Mouse (Mus musculus): Measurements from ENCODE around the gene Tmem132c. TPM values are rescaled to one million over a fixed set of nuclear protein-coding genes. Genes with fewer than 3 reads are reported as not detected.
"Not testable (repeated sequence)": the region's sequence is repeated elsewhere in the genome, so short reads cannot be mapped to it uniquely, and the experiment has no call there.

Tmem132c gene
- polyA plus RNA-seq, 1 experiment from 2014 or later: not detected

DNA sequence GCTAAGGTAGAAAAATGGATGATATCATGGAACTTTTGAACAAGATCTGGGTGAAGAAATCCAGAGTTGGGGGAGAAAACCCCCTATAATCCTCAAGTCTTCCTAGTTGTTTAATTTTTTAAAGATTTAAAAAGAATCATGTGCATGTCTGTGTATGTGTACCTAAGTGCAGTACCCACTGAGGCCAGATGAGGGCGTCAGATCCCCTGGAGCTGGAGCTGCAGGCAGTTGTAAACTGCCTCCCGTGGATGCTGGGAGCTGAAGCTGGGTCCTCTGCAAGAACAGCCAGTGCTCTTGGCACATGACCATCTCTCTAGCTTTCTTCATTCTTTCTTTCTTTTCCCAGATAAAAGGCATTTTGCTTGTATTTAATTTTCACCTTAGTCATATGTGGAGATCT is 103.1 kb downstream of the Tmem132c start:
- Histone ChIP-seq H3K79me2 (ENCODE audit: inconsistent target) (no peaks in the 10 kb centered on the region), H3K27ac (no peak overlapping the region), H3K4me3 (ENCODE audit: inconsistent target) (no peak overlapping the region), H3K36me3 (ENCODE audit: inconsistent target) (no peaks in the 10 kb centered on the region)
- 28% methylated on average over 2 of the region's 2 CpGs for WGBS (ENCODE audit: missing documents)

DNA sequence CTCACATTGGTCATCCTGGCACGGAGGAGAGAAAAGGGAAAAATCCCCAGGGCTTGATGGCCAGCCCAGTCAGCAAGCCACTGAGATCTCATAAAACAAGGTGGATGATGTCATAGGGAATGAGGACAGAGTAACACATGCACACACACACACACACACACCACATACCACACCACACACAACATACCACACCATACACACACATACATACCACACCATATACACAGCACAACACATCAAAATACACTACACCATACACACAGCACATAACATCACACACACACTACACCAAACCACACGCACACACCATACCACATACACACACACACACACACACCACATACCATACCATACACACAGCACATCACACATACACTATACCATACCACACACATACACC is 104.8 kb downstream of the Tmem132c start:
- WGBS (ENCODE audit: missing documents): 83% methylated on average over 2 of the region's 2 CpGs
- H3K27ac ChIP-seq: no peak overlapping the region
- H3K79me2 ChIP-seq (ENCODE audit: inconsistent target): no peaks in the 10 kb centered on the region
- H3K4me3 ChIP-seq (ENCODE audit: inconsistent target): no peak overlapping the region
- H3K36me3 ChIP-seq (ENCODE audit: inconsistent target): no peaks in the 10 kb centered on the region

DNA sequence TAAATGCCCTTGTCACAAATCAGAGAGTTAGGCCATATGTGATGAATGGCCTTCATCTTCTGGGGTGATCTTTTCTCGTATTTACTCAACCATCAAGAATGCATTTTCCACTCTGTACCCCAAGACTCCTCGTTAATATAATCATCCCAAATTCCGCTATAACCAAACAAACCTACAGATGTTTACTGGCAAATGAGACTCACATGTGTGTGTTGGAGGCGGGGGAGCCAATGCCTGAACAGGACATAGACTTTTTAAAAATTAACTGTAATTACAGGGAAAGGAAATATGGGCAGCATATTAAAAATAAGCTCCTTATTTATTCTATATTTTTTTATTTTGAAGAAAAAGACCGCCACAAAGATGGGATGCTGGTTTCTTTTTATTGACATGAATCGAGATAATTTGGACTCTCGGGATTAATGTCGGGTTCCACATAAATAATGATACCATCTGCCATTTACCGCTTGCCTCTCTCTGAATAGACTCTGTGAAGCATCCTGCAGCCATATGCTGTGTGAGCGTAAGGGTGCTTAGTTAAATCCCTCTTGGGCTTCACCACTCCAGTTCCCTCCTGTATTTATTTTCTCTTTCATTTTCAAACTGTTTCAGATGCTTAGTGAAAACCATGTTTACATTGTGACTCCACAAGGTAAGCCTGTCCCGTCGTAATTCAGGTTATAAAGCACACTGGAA is 105.6 kb downstream of the Tmem132c start:
- Histone ChIP-seq H3K79me2 (ENCODE audit: inconsistent target) (no peaks in the 10 kb centered on the region), H3K27ac (no peak overlapping the region), H3K36me3 (ENCODE audit: inconsistent target) (no peaks in the 10 kb centered on the region), H3K4me3 (ENCODE audit: inconsistent target) (no peak overlapping the region)
- 85% methylated on average over 12 of the region's 12 CpGs for WGBS (ENCODE audit: missing documents)

DNA sequence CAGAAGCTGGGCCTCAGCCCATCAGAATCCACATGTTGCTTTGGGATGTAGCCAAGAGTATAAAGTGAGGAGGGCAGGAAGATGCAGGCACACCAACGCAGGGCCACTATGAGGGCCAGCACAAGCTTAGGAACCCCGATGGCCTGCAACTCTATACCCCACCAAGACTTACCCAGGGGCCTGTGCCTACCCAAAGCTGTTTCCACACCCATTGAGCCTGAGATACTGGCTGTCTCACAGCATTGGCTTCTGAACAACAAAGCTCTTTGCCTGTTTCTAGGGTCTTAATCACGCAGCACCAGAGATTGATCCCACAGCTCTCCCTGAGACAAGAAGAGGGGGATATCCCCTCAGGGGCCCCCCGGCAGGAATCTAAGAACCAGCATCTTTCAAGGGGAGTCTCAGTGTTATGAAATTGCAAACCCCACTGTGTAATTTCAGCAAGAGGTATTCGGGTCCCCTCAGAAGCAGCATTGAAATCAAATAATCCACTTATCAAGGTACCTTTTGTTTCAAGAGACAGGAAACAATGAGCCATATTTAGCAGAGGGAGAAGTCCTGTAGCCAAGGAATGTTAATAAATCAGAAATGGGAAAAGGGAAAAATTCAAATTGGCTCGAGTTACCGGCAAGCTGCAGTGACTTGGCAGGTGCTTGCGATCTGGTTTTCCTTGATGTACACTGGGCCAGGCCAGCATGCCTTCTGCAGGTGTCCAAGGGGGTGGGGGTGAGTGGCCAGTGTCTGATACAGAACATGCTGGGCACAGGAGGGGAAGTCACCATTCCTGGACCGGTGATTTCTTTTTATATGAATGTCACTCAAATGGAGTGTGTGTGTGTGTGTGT is 107.8 kb downstream of the Tmem132c start:
- 77% methylated on average over 9 of the region's 9 CpGs for WGBS (ENCODE audit: missing documents)
- no peak overlapping the region for H3K27ac ChIP-seq
- no peaks in the 10 kb centered on the region for H3K79me2 ChIP-seq (ENCODE audit: inconsistent target)
- no peaks in the 10 kb centered on the region for H3K36me3 ChIP-seq (ENCODE audit: inconsistent target)
- H3K4me3 ChIP-seq (ENCODE audit: inconsistent target): no peak overlapping the region

DNA sequence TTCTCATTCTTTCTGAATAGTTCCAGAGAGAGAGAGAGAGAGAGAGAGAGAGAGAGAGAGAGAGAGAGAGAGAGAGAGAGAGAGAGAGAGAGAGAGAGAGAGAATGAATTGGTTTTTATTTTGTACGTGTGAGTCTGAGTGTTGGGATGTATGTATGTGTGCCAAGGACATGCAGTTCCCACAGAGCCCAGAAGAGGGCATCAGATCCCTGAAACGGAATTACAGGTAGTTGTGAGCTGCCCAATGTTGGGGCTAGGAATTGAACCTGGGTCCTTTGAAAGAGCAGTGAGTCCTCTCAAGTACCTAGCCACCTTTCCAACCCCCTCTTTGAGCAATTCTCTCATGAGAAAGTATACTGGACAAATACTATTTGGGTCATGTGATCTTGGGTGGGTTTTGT is 111.4 kb downstream of the Tmem132c start:
- 67% methylated on average over 2 of the region's 2 CpGs for WGBS (ENCODE audit: missing documents)
- Histone ChIP-seq H3K36me3 (ENCODE audit: inconsistent target) (no peaks in the 10 kb centered on the region), H3K79me2 (ENCODE audit: inconsistent target) (no peaks in the 10 kb centered on the region), H3K4me3 (ENCODE audit: inconsistent target) (no peak overlapping the region), H3K27ac (no peak overlapping the region)

DNA sequence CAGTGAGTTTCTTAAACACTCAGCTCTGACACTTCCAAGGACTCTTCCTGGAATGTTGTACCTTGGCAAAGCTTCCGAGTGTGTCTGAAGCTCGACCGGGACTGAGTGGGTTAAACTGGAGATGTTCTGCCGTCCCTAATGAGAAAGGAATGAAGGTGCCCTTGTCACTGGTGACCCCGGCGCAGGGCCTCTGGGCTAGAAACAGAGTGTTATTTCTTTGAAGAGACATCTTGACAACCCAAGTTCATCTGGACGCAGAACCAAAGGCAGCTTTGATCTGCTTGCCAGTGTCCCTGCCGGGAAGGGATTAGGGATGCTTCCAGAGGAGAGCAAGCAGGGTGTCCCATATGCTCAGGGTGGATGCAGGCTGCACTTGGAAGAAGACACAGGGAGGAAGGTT is 114.2 kb downstream of the Tmem132c start:
- no peaks in the 10 kb centered on the region for H3K36me3 ChIP-seq (ENCODE audit: inconsistent target)
- 43% methylated on average over 8 of the region's 8 CpGs for WGBS (ENCODE audit: missing documents)
- no peak overlapping the region for H3K27ac ChIP-seq
- no peak overlapping the region for H3K4me3 ChIP-seq (ENCODE audit: inconsistent target)
- H3K79me2 ChIP-seq (ENCODE audit: inconsistent target): no peaks in the 10 kb centered on the region

DNA sequence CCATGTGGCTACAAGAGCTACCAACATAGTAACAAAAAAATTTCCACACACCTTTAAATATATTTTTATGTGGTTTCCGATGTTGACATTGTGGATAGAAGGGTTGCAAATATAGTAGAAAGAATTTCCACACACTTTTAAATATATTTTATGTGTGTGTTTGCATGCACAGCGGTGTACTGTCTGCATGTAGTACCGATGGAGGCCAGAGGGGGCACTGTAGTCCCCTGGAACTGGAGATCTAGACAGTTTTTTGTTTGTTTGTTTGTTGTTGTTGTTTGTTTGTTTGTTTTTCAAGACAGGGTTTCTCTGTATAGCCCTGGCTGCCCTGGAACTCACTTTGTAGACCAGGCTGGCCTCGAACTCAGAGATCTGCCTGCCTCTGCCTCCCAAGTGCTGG is 116.3 kb downstream of the Tmem132c start:
- WGBS (ENCODE audit: missing documents): 93% methylated on average over 4 of the region's 4 CpGs
- not testable (repeated sequence) for H3K36me3 ChIP-seq (ENCODE audit: inconsistent target); H3K27ac ChIP-seq; H3K79me2 ChIP-seq (ENCODE audit: inconsistent target); H3K4me3 ChIP-seq (ENCODE audit: inconsistent target)

DNA sequence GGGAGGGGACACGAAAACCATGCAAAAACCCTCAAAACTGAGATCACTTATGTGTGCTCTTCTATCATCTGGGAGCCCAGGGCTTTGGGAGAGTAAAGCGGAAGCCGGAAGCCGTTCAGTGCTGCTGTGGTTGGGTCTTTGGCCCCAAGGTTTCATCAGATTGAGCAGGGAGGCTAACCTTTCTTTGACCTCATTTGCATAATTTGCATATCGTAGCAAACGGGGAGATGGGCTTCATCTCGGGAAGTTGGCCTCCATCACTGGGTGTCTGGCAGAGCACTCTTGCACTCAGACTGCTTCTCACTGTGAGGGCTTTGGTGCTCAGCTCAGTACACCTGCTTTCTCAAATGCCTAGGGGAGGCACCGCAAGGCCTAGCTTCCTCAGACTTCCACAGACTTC is 119.5 kb downstream of the Tmem132c start:
- WGBS (ENCODE audit: missing documents): 71% methylated on average over 8 of the region's 8 CpGs
- H3K27ac ChIP-seq: no peak overlapping the region
- no peaks in the 10 kb centered on the region for H3K36me3 ChIP-seq (ENCODE audit: inconsistent target)
- no peak overlapping the region for H3K4me3 ChIP-seq (ENCODE audit: inconsistent target)
- no peaks in the 10 kb centered on the region for H3K79me2 ChIP-seq (ENCODE audit: inconsistent target)

DNA sequence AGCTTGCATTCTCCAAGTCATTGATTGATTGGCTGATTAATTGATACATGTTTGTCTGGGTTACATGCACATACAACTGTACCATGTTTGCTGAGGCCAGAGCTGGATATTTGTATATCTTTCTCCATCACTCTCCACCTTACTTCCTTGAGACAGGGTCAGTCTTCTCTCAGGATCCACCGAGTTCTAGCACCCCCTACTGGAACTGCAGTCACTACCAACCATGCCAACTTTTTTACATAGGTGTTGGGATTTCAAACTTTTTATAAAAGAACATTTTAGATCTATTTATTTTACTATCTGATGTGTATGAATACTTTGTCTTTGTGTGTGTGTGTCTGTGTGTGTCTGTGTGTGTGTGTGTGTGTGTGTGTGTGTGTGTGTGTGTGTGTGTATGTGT is 123.5 kb downstream of the Tmem132c start:
- WGBS (ENCODE audit: missing documents): 36% methylated on average over 1 of the region's 1 CpGs
- Histone ChIP-seq H3K4me3 (ENCODE audit: inconsistent target) (no peak overlapping the region), H3K27ac (no peak overlapping the region), H3K36me3 (ENCODE audit: inconsistent target) (no peaks in the 10 kb centered on the region), H3K79me2 (ENCODE audit: inconsistent target) (no peaks in the 10 kb centered on the region)

DNA sequence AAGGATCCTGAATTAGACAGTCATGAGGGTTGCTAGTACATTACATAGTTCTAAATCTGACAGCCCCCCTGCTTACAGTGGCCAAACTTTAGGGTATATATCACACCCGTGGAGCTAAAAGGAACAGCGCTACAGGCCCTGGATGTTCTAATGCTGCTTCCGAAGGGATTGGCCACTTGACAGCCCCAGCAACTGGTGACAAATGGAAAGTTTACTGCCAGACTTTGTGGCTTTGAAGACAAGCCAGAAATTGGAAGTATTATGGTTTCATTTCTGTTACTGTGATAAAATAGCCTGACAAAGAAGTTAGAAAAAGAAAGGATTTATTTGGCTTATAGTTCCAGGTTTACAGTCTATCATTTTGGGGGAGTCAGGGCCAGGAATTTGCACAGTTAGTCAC is 126.6 kb downstream of the Tmem132c start:
- Histone ChIP-seq H3K4me3 (ENCODE audit: inconsistent target) (no peak overlapping the region), H3K36me3 (ENCODE audit: inconsistent target) (no peaks in the 10 kb centered on the region), H3K27ac (no peak overlapping the region), H3K79me2 (ENCODE audit: inconsistent target) (no peaks in the 10 kb centered on the region)
- 89% methylated on average over 3 of the region's 3 CpGs for WGBS (ENCODE audit: missing documents)

DNA sequence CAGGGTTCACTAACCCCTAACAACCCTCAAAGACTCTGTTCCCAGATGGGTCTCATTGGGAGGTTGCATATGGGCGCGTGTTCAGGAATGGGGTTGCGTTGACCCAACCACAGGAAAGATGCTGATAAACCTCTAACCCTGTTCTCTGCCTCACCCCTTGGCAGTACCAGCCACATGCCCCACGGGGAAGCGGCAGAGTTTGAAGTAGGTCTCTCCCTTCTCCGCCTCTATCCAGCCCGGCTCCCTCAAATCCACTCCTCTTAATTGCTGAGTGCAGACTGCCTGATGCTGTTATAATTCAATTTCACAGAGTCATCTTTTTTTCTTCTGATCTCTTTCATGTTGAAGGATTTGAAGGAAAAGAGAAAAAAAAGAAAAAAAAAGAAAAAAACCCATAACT is 128.2 kb downstream of the Tmem132c start:
- H3K79me2 ChIP-seq (ENCODE audit: inconsistent target): no peaks in the 10 kb centered on the region
- H3K27ac ChIP-seq: no peak overlapping the region
- 59% methylated on average over 7 of the region's 7 CpGs for WGBS (ENCODE audit: missing documents)
- no peak overlapping the region for H3K4me3 ChIP-seq (ENCODE audit: inconsistent target)
- H3K36me3 ChIP-seq (ENCODE audit: inconsistent target): no peaks in the 10 kb centered on the region

DNA sequence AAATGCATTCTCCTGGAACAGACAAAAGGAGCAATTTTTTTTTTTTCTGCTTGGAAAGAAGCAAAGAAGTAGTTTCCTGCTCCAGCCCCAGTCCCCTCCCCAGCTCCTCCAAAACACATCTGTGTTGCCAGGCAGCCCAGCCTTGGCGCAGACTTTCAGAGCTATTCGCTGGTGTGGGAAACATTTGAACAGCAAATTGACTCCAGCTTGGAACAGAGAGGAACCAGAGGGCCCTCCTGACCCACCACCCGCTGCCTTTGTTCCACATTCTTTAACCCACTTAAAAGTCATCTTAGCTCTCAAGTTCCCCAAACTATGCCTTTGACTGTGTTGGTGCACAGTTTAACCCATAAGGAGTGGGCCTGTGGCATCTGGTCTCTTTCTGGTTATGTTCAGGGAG is 128.9 kb downstream of the Tmem132c start:
- H3K36me3 ChIP-seq (ENCODE audit: inconsistent target): no peaks in the 10 kb centered on the region
- no peak overlapping the region for H3K27ac ChIP-seq
- no peaks in the 10 kb centered on the region for H3K79me2 ChIP-seq (ENCODE audit: inconsistent target)
- 30% methylated on average over 3 of the region's 3 CpGs for WGBS (ENCODE audit: missing documents)
- no peak overlapping the region for H3K4me3 ChIP-seq (ENCODE audit: inconsistent target)

DNA sequence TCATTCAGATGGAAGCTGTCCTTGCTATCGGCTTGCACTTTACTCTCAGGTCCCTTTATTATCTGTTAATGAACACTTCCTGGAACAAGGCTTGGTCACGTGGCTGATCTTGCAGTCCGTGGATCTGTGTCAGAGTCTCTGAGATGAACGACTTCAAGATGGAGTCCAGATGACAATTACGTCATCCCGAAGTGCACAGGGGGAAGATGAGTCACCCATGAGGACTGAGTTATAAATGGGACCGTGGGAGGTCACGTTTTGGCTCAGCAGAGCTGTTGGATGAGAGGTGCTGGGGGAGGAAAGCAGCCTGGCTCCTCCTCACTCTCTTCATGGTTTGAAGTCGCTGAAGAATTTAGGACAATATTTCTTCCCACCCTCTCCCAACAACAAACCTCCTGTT is 132.6 kb downstream of the Tmem132c start:
- H3K4me3 ChIP-seq (ENCODE audit: inconsistent target): no peak overlapping the region
- no peaks in the 10 kb centered on the region for H3K36me3 ChIP-seq (ENCODE audit: inconsistent target)
- H3K27ac ChIP-seq: no peak overlapping the region
- 80% methylated on average over 9 of the region's 9 CpGs for WGBS (ENCODE audit: missing documents)
- H3K79me2 ChIP-seq (ENCODE audit: inconsistent target): no peaks in the 10 kb centered on the region

DNA sequence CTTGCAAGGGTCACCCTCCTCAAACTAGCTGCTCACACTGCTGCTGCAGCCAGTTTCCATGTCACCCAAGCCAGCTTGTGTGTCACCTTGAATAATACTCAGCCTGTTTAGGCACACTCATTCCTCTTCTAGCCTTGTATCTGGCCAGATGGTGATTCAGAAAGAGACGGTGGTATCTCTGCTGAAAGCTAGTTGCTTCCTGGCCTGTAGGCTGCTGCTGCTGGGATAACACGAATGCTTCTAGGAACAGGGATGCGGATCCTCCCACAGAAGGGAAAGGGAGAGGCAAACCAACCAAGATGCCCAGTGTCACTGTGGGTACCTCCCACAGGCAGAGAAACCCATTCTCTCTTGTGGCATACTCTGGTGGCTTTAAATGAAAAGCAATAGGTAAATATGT is 134.0 kb downstream of the Tmem132c start:
- WGBS (ENCODE audit: missing documents): 98% methylated on average over 3 of the region's 3 CpGs
- Histone ChIP-seq H3K27ac (no peak overlapping the region), H3K36me3 (ENCODE audit: inconsistent target) (no peaks in the 10 kb centered on the region), H3K4me3 (ENCODE audit: inconsistent target) (no peak overlapping the region), H3K79me2 (ENCODE audit: inconsistent target) (no peaks in the 10 kb centered on the region)

DNA sequence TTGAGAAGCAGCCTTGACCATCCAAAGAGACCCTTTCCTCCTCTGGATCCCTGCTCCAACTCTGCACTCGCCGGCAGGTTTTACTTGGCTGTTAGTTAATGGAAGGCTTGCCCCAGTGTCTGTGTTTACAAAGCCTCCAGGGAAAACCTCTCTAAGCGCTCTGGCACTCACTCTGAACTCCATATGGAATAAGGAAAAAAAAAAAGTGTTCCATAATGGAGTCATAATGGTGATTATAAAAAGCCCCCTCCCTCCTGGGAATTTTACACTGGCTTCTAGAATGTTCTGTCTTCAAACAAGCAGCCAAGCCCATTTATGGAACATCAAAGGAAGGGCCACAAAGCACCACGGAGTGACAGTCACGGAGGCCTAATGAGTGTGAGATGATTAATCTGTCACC is 136.9 kb downstream of the Tmem132c start:
- WGBS (ENCODE audit: missing documents): 80% methylated on average over 5 of the region's 5 CpGs
- Histone ChIP-seq H3K27ac (no peak overlapping the region), H3K36me3 (ENCODE audit: inconsistent target) (no peaks in the 10 kb centered on the region), H3K4me3 (ENCODE audit: inconsistent target) (no peak overlapping the region), H3K79me2 (ENCODE audit: inconsistent target) (no peaks in the 10 kb centered on the region)
